Mouse (Mus musculus) adrenal gland, postnatal 36 days (tissue): ENCODE measurements around the gene Bend3. TPM values are rescaled to one million over a fixed set of nuclear protein-coding genes. Genes with fewer than 3 reads are reported as not detected.
"Not testable (repeated sequence)": the region's sequence is repeated elsewhere in the genome, so short reads cannot be mapped to it uniquely, and the experiment has no call there.

ENCODE experiments used
- DNase-seq, 2 experiments: peaks; one replicate each; pipeline ENCODE4 v3.0.0; 2021; ENCODE audit warnings: mixed read lengths in 1 of 2
- total RNA-seq, 2 experiments: library from RNA; stranded (reverse); gene quantifications; 2 replicates each; pipeline ENCODE4 v1.2.3; 2021

Bend3 gene
- total RNA-seq, 2 experiments from 2014 or later, result 6.1 to 6.2 TPM

DNA sequence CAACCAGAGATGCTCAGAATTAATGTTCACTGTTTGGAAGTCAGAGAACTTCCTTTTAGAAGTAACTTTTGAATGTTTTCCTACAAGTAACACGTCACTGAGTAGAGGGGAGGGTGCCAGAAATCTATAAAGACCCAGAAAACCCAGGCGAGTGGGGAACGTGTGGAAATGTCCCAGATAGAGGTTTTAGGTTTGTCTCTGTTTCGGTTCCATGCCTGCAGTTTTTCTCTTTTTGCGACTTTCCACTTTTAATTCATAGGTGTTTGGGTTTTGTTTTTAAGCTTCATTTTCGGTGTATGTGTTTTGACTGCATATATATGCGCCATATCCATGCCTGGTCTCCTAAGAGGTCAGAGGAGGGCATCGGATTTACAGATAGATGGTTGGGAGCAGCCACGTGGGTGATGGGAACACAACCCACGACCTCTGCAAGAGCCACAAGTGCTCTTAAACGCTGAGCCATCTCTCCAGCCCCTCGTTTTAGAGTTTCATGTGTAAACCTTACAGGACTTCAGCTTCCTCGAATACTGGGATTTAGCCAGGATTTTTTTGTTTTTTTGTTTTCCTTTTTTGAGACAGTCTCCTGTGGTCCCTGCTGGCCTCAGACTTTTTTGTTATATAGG is 1.7 kb downstream of the Bend3 start:
- no peak for DNase-seq

DNA sequence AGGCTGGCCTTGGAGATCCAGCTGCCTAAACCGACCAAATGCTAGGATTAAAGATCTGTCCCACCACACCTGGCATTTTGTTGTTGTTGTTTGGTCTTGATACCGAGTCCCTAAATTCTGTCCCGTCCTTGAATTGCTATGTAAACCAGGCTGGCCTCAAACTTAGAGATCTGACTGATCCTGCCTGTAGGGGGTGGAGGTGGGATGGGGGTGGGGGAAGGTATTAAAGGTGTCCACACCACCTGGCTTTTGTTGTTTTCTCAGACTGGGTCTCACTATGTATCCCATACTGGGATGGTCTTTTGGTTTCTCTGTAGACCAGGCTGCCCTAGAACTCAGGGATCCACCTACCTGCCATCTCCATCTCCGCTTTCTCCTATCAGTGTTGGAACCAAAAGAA is 2.5 kb downstream of the Bend3 start:
- DNase-seq, result no peak

DNA sequence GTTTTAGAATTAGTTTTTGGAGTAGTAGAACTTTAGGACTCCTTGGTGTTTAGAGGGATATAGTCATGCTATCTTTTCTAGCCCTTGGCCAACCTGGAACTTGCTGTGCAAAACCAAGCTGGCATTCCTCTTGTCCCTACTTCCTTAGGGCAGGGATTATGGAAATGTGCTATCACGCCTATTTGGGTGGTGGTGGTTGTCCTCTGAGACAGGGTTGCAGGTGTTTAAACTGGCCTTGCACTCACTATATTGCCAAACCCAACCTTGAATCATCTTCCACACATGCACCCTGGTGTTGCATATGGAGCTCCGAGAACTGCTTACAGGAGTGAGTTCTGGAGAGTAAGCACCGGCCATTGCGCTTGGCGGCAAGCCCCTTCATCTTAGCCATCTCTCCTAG is 3.4 kb downstream of the Bend3 start:
- DNase-seq, result no peak

DNA sequence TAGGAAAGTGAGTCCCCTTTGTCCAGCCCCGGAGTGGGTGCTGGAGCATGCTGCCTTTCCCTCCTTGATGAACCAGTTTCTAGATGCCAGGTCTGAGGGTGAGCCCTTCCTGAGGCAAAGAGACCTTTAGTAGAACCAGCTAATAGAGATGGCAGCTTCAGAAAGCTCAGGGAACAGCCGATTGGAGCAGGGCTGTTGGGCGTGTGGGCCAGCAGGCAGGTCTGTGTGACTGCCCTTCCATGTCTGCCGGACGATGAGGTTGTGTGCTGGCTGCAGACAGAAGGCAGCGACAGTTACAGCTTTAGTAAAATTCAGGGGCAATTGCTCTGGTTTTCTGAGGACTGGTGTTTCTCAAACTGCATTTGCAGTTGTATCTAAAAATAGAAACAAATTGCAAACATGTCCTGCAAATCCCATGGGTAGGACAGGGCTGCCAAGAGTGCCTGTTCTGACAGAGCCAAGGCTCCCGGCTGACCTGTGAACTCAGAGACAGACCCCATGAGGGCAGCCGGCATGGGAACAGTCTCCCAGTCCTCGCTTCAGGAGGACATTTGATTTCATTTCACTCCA is 4.9 kb downstream of the Bend3 start:
- peak; percentile 15 to 61 for DNase-seq

DNA sequence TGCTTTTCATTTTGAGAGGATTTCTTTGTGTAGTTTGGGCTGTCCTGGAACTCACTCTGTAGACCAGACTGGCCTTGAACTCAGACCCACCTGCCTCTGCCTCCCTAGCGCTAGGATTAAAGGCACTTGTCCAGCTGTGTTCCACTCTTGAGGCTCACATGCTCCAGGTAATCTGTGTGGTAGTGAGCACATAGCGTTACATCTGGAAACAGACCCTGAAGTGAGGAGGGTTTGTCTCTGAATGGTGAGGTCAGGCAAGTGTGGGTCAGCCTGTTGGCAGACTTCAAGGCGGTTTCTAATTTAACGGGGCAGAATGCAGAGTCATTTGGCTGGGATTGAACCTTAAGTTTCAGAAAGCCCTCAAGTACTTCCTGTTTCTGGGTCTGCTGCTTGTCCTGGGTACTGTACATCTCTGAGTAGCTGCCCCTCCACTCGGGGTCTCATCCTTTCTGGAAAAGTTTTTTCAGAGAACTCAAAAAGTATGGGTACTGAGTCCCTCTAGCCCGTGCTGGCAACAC is 7.2 kb downstream of the Bend3 start:
- no peak for DNase-seq

DNA sequence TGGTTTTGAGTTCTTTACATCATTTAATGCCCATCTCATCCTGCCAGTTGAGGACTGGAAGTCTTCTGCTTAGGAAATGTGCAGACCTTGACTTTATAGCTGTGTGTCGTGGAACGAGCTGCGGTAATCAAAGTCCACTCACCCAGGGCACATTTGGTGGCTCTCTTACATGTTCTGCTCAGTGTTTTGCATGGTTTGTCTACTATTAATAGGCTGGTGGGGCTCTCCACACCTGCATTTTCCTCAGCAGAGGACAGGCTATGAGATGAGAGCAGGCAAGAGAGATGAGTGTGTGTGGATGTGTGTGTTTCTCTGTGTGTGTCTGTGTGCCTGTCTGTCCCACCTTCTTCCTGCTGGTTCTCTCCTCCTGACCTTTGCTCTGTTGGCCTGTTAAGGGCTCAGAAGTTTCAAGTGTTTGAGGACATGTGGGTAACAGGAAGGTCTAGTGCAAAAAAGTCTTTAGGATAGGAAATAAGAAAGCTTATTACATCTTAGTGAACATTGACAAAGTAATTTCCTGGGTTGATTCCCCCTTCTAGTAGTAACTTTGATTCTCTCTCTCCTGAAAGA is 8.9 kb downstream of the Bend3 start:
- DNase-seq, result no peak

DNA sequence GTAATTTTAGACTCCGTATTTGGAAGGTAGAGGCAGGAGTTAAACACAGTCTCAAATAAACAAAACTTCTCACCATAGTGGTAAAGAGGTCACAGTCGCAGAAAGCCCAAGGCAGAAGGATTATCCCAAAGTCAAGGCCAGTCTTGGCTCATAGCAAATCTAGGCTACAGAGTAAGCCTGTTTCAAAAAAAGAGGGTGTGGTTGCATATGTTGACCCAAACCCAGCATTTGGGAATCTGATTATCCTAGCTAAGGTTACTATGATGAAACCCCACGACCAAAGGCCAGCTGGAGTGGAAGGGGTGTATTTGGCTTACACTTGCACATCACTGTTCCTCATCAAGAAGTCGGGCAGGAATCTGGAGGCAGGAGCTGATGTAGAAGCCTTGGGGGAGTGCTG is 9.6 kb downstream of the Bend3 start:
- no peak for DNase-seq

DNA sequence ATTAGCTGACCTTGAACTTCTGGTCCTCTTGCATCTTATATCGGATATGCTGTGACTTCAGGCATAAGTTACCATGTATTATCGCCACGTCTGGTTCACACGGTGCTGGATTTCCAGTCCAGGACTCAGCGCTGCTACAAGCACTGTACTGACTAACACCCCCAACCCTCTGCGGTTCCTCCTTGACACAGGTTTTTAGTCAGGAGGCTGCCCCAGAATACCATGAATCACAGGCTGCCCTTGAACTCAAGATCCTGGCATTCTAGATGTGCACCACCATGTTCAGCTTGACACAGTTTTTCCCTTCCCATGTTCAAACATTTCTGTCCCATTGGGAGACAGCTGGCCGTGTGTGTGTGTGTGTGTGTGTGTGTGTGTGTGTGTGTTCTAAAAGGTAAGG is 10.5 kb downstream of the Bend3 start:
- peak; percentile 18 to 22 for DNase-seq

DNA sequence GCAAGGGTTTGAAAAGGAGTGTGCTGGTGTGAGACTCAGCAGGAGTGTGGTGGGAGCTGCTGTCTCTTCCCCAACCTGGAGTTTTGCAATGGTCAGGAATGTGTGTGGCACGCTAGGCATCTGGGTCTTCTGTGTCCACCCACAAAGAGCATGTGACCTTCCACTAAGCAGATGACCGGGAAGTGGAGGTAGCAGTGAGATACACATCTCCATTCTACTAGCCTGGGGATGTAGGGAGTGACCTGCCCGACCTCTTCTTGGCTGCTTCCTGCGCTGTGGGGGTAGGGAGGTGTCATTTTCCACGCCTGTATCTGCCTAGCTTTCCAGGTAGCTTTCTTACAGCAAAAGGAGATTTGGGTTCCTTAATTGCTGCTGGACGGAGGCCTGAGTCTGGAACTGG is 10.9 kb downstream of the Bend3 start:
- no peak for DNase-seq

DNA sequence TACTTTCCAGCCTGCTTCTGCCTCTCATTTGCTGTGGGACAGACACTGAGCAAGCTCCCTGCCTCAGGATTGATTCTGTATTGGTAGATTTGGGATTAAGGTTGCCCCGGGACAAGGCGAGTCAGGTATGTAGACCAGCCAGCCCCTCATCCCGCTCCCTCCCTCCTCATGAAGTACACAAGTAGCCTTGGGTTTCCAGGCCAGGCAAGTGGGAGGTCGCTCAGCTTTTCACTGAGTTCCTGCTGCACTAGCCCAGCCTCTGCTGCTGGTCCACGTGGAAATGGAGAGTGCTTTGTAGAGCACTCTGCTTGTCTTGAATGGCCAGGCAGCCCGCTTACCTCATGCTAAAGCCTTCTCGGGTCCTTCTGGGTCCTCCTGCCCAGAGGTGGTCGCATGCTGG is 11.4 kb downstream of the Bend3 start:
- DNase-seq, result no peak

DNA sequence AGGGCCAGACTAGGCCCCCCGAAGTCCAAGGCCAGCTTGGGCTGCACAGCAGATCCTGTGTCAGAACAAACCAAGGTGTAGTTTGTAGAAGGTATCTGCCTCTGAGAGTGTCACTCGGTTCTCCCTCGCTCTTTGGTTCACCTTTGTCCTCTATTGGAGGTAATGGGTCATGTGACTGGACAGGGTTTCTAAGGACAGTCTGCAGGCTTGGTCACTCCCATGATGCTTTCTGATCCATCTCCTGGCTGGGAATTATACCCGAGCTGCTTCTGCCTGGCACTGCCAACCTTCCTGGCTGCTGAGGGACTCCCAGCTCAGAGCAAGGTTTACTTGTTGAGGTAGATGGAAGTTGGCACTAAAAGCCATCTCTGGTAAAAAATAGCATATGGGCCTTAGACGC is 12.2 kb downstream of the Bend3 start:
- no peak for DNase-seq

DNA sequence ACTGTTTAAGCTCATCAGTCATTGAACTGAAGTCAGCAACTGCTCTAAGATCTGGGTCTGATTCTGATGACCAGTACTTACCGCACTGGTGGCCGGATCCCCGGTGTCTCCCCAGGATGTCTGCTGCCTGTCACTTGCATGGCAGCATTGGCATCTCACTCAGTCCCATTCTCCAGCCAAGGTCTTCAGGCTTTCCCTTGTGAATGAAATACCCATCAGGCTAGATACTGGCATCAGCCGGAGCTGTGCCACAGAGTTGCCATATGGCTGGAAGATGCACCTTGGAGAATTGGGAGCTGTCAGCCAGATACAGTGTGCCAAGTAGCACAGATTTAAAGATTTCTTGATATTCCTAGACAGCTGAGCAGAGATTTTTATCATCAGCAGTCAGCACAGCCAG is 24.0 kb downstream of the Bend3 start:
- DNase-seq, result no peak

DNA sequence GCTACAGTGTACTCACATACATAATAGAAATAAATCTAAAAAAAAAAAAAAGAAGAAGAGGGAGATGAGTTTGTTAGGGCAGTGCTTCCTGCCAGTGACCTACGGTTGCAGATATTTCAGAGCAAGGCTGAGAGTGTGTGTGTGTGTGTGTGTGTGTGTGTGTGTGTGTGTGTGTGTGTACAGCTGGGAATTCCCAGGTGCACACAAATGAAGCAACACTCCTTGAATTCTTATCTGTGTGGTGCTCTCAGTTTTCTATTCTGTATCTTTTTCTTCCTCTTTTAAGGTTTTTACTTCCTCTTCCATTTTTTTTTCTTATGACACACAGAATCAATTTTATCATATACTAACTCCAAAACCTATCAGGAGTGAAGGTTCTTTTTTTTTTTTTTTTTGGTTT is 25.7 kb downstream of the Bend3 start:
- no peak for DNase-seq

DNA sequence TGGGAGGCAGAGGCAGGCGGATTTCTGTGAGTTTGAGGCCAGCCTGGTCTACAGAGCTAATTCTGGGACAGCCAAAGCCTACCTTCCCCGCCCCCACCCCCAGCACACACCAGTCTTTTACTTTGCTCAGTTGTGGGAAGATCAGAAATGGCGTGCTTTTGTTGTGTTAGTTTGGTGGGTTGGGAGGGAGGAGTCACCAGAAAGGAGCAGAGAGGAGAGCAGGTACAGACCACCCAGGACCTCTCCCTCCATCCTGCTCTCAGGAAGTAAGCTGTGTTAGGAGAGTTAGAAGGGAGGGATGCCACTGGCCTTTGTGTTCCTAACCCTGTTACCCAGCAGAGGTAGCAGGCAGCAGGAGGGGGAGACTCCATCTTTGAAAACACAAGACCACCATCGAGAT is 28.4 kb downstream of the Bend3 start:
- no peak for DNase-seq

DNA sequence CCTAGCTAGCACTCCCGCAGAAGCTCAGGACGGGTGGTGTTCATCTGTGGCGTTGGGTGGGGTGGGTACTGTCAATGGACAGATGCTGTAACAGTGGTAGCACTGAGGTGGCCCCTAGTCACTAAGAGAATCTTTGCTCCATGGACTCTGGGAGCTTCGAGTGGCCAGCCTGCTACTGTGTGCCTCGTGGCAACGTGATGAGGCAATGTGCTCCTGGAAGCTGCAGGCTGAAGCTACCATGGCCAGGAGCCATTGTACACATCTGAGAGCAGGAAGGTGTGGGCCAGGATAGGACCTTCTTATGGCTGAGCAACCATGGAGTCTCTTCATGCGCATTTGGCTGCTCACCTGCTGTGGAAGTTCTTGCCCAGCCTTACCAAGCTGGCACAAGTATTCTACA is 30.6 kb downstream of the Bend3 start:
- no peak for DNase-seq

DNA sequence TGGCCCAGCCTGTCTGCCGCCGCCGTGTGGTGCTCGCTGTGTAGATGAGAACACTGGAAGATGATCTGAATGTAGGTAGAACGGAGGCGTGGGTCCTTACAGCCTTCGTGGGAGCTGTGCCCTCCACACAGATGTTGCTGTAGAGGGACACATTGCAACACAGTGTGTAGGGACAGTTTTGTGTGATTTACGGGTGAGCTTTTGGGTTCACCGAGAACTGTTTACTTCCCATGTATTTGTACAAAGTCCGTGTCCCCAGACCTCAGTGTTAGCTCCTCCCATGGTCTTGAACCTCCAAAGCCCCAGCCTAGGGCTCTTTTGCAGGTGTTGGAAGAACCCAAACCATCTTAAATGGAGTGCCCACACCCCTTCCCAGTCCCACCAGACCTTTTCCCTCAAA is 34.3 kb downstream of the Bend3 start:
- no peak for DNase-seq

DNA sequence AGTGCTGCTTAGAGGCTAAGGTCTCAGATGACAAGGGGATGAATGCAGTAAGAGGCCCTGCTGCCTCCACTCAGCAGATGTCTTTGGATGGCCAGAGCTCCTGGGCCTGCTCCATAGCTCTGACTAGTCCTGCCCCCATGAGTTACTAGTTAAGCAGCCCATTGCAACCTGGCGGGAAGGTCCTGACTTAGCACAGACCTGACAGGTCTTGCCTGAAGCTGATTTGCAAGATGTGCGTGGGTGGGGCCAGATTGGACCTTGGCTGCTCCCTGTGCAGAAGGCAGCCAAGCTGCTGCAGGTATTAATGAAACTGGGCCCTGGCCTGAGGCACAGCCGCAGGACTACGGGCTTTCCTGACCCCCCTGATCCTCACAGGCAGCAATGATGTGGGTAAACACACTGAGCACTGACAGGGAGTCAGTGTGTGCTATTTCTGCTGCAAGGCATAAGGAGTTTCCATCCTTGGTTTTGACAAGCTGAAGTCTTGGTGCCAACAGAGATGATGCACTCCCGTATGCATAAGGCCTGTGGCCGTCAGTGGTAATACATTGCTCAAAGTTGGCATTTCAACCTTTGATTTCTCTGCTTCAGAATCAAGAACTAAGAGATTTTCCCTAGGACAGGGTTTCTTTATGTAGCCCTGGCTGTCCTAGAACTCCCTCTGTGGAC is 38.5 kb downstream of the Bend3 start:
- DNase-seq, result no peak

DNA sequence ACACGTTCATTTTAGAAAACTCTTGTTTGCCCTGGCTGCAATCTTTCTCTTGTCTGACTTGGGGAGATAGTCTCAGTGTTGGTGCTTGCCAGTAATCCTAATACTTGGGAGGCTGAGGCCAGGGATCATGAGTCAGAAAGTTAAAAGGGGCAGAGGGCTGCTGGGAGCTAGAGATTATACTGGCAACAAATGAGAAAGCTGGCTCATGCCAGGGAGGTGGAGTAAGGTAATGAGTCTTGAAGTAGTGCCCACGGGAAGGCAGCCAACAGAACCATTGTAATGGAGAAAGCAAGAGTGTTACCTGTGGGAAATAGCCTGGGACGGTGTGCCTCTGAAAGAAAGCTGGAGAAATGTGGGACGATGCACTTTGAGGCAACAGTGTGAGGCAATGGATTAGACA is 39.2 kb downstream of the Bend3 start:
- DNase-seq, result peak in 1 of 2 experiments; percentile 28

DNA sequence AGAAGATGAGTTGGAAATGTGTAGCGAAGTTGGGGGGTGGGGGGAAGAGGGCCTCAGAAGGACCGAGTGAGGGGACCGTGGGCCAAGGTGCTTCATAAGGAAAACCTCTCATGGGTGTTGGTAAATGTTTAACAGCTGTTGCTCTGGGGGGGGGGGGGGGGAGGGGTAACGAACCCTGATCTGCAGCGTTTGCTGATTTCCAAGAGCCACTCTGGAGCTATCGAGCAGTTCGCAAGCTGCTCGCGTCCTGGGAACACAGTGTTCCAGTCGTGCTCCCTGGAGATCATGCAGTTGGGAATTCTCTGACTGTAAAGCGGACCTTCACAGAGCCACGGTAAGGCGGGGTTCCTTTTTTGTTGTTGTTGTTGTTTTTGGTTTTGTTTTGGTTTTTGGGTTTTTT is 39.7 kb downstream of the Bend3 start:
- DNase-seq, result no peak

DNA sequence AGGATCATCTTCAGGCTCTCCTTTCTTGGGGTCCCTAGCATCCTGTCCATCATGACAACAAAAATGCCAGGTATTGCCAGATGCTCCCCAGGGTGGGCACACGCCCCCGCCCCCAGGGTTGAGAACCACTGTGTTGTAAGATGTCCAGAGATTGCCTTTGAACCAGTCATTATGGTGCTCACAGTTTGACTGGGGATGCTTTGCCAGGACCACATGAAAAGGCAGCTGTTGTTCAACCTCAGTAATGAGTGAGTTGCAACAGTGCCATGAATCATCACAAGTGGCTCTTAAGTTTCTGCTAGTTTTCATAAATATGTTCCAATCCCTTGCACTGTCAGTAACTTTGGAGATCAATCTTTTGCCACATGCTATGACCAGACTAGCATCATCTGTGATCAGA is 41.3 kb downstream of the Bend3 start:
- DNase-seq, result no peak

DNA sequence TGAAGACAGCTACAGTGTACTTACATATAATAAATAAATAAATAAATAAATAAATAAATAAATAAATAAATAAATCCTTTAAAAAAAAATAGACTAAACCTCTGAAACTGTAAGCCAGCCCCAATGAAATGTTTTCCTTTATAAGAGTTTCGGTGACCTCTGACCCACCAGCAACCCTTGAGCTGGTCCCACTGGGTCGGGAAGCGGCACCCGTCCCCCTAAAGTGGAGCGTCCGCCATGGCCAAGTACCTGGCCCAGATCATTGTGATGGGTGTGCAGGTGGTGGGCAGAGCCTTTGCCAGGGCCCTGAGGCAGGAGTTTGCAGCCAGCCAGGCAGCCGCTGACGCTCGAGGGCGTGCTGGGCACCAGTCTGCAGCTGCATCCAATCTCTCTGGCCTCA is 45.3 kb downstream of the Bend3 start, which contains the start of gene Gm9803:
Gm9803 (plus strand) TSS at position 154 of the 400 bp plus-strand sequence.
- DNase-seq, result not testable (repeated sequence)

DNA sequence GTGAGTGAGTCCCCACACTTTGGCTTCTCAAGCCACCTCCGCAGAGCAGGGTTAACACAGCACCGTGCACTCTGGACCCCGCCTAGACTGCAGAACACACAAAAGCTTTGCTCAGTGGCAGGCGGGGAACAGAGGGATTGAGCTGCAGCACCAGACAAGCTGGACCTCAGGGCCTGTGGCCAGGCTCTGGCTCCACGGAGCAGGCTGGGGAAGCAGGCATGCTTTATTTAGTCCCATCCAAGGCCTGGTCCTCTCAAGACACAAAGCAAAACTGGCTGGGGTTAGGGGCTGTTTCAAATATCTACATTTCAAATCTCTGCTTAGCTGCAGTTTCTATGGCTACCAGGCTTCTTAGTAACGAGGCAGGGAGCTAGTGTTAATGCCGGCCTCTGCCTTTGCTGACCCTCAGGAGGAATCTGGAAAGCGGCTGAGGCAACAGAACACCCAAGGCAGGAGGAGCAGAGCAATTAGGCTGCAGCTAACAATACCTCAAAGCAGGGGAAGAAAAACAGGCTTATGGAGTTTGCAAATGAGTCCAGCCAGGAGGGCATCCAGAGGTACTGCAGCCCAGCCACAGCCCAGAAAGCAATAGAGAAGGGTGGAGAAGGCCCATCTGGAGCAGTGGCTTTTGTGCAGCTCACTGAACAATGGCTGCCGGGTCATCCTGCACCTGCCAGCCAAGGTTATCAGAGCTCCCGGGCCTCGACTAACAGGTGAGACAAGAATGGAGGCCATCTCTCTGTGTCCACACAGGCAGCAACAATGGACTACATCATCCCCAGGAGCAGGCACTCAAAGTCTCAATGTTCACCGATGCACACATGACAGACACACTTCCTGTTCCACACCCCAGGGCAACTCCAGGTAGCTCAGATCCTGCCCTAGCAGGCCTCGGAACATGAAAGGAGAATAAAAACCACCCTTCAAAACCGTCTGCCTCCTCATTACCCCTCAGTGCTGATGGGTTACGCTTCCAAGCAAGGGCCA is 48.9 kb downstream of the Bend3 start:
- no peak for DNase-seq
